Mouse (Mus musculus): ENCODE results near the gene Glrx5. TPM values are rescaled to one million over a fixed set of nuclear protein-coding genes. Genes with fewer than 3 reads are reported as not detected.
A peak's percentile ranks its signal among the peaks of the same experiment; 100 is the strongest.

The Glrx5 gene
- polyA plus RNA-seq, 1 experiment from 2014 or later, result 188 TPM

DNA sequence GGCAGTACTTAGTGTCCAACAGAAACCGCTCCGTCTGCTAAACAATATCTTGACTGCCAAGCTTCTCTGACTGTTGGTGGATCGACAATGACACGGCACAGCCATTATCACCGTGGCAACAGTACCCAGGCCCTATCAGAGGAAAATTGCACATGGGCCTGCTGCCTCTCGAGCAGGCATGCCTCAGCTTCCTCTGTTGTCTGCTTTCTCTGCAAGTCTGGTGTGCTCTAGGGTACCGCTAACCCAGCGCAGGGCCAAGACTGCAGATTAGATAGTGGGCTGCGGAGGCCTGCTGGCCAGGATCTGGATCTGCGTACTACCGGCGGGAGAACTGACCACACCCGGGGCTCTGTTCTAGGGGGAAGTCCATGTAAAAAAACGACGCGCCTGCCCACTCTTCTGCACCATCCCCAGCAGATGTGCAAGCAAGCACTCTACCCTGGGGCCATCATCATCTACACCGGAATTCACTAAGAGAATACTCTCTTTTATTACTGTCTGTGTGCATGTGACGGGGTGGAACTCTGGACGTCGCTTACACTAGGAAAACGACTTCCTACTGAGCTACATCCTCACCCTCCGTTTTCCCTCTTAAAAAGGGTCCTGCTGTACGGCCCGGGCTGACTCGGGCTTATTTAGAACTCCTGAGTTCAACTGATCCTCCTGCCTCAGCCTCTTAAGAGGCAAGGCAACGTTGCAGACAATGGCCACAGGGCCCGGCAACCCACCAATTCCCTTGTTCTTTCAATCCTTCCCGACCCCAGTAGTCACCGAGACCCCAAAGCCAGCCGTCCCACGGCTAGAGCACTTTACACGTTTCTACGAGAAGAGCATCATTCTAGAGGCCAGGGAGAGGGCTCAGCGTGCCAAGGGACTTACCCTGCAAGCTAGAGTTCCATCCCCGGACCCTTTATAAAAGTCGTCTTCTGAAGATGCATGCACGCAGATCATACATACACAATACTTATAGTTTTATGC, 1.1 kb upstream of the Glrx5 start:
- H3K27me3 ChIP-seq (ENCODE audit: control insufficient read depth, insufficient read depth, low read length), result no peaks in the 10 kb centered on the region
- peaks cover 8% of the 10 kb centered on the region; the same call in 1 of the 2 replicates for H3K36me3 ChIP-seq (ENCODE audit: control insufficient read depth, insufficient read depth, low read length)
- WGBS, result 7% methylated on average over 37 of the region's 37 CpGs
- DNase-seq (ENCODE audit: low spot score) (no peak), ATAC-seq (replicated peaks; ENCODE audit: low FRiP score) (no peak)
- H3K4me2 ChIP-seq (ENCODE audit: low read depth, low read length, severe bottlenecking), result peak overlapping the region; percentile 87
- peak overlapping the region; percentile 76 for H3K9ac ChIP-seq (ENCODE audit: low read length)
- peak overlapping the region; percentile 41; the same call in 1 of the 2 replicates for H3K27ac ChIP-seq (ENCODE audit: low read depth, low read length)
- H3K9me3 ChIP-seq (ENCODE audit: control insufficient read depth, low read length), result no peaks in the 10 kb centered on the region
- H3K4me1 ChIP-seq (replicated peaks; ENCODE audit: control insufficient read depth, insufficient read depth, low read length), result peaks cover 14% of the 10 kb centered on the region; the same call in 1 of the 2 replicates
- H3K4me3 ChIP-seq (ENCODE audit: low read depth, low read length), result peak overlapping the region; percentile 88

DNA sequence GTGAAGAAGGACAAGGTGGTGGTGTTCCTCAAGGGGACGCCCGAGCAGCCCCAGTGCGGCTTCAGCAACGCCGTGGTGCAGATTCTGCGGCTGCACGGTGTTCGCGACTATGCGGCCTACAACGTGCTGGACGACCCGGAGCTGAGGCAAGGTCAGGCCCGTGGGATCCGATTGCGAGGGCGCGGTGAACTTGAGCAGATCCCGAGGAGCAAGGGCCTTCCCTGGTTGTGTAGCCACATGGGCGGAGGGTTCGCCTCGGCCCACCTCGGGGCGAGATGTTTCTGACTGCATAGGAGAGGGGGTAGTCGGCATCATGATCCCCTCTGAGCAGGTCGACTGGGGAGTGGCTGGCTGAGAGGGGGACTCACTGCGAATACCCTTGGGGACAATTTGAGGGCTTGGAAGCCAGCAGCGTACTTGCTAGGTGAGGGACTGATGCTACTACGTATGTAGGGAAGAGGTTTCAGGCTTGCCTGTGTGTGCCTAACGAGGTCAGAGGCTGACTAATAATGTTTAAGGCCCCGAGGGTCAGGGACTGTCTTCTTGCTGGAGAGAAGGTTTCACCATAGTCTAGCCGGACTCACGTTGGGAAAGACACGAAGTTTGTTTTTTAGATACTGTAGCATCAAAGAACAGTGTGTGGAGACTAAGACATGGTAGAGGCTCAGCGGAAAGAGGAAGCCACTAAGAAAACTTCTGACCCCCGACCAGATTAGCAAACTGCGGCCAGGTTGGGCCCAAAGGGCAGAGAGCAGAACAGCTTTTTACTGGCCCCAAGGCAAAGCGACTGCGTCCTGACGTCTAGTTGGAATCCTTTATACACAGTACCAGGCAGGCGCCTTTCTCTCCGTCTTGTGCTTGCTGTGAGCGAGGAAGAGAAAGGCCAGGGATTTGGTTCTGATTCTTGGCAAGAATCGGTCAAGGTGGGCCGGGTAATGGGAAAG, 616 bp downstream of the Glrx5 start:
- Histone ChIP-seq H3K4me2 (ENCODE audit: low read depth, low read length, severe bottlenecking) (peak overlapping the region; percentile 82), H3K4me3 (ENCODE audit: low read depth, low read length) (peak overlapping the region; percentile 88), H3K9me3 (ENCODE audit: control insufficient read depth, low read length) (no peaks in the 10 kb centered on the region), H3K27me3 (ENCODE audit: control insufficient read depth, insufficient read depth, low read length) (no peaks in the 10 kb centered on the region), H3K4me1 (replicated peaks; ENCODE audit: control insufficient read depth, insufficient read depth, low read length) (peaks cover 14% of the 10 kb centered on the region; the same call in 1 of the 2 replicates), H3K9ac (ENCODE audit: low read length) (peak overlapping the region; percentile 88), H3K27ac (ENCODE audit: low read depth, low read length) (0 out of 2 replicates have a peak overlapping the region, but pooled peaks have one; percentile 37), H3K36me3 (ENCODE audit: control insufficient read depth, insufficient read depth, low read length) (peaks cover 8% of the 10 kb centered on the region; the same call in 1 of the 2 replicates)
- WGBS, result 2% methylated on average over 45 of the region's 45 CpGs
- DNase-seq (ENCODE audit: low spot score) (peak; percentile 77), ATAC-seq (replicated peaks; ENCODE audit: low FRiP score) (peak; percentile 55)

DNA sequence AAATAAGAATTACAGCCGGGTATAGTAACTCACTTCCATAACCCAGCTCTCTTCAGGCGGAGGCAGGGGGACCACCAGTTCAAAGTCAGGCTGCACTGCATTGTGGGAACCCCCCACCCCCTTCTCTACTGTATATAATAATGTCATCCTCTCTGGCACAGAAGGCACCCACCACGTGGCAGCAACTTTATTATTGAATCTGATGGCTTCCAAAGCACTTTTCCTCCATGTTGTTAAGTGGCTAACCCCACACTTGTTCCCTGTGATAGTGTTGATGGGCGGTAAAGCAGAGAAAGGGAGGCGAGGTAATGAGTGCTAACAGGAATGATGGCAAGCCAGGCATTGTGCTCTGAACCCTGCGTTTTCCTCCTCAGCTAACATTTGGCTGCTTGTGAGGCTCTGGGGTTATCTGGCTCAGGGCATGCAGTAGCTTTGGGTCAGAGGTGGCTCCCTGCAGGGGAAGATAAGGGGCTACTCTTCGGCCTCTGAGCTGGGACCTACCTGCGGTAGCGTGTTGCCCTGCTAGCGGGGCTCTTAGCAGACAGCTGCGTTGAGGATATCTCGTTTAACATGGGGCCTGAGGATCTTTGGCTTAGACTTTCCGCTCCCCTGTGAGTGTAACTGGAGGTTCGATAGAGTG, 1.8 kb downstream of the Glrx5 start:
- Histone ChIP-seq H3K36me3 (ENCODE audit: control insufficient read depth, insufficient read depth, low read length) (peaks cover 8% of the 10 kb centered on the region; the same call in 1 of the 2 replicates), H3K4me1 (replicated peaks; ENCODE audit: control insufficient read depth, insufficient read depth, low read length) (peaks cover 14% of the 10 kb centered on the region; the same call in 1 of the 2 replicates), H3K27ac (ENCODE audit: low read depth, low read length) (no peak overlapping the region), H3K27me3 (ENCODE audit: control insufficient read depth, insufficient read depth, low read length) (no peaks in the 10 kb centered on the region), H3K4me3 (ENCODE audit: low read depth, low read length) (peak overlapping the region; percentile 88), H3K9me3 (ENCODE audit: control insufficient read depth, low read length) (no peaks in the 10 kb centered on the region), H3K4me2 (ENCODE audit: low read depth, low read length, severe bottlenecking) (peak overlapping the region; percentile 82; the same call in 1 of the 2 replicates), H3K9ac (ENCODE audit: low read length) (no peak overlapping the region)
- 79% methylated on average over 14 of the region's 14 CpGs for WGBS
- ATAC-seq (replicated peaks; ENCODE audit: low FRiP score) (no peak), DNase-seq (ENCODE audit: low spot score) (no peak)

DNA sequence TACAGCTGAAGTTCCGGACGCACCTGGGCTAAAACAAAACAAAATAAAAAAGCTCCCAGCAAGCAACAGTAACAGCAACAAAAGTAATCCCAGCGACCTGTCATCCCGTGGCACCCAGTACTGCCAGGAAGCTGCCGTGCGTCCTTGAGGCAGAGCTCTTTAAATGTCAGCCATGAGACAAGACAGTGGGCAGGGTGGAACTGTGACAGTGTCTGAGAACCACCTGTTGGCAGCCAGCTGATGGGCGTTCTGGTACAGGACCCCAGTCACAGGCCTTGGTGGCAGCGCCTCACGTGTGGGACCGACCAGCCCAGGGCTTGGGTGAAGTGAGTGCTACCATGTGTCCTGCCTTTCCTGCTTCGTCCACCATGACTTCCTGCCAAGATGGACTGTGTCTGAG, 5.7 kb downstream of the Glrx5 start:
- H3K36me3 ChIP-seq (ENCODE audit: control insufficient read depth, insufficient read depth, low read length), result no peaks in the 10 kb centered on the region; the same call in 1 of the 2 replicates
- H3K9ac ChIP-seq (ENCODE audit: low read length), result no peak overlapping the region
- no peaks in the 10 kb centered on the region for H3K9me3 ChIP-seq (ENCODE audit: control insufficient read depth, low read length)
- no peak for DNase-seq (ENCODE audit: low spot score)
- no peaks in the 10 kb centered on the region for H3K27me3 ChIP-seq (ENCODE audit: control insufficient read depth, insufficient read depth, low read length)
- no peak overlapping the region for H3K27ac ChIP-seq (ENCODE audit: low read depth, low read length)
- peaks cover 11% of the 10 kb centered on the region; the same call in 1 of the 2 replicates for H3K4me1 ChIP-seq (replicated peaks; ENCODE audit: control insufficient read depth, insufficient read depth, low read length)
- no peak for ATAC-seq (replicated peaks; ENCODE audit: low FRiP score)
- 90% methylated on average over 11 of the region's 11 CpGs for WGBS
- H3K4me2 ChIP-seq (ENCODE audit: low read depth, low read length, severe bottlenecking), result no peak overlapping the region
- no peak overlapping the region for H3K4me3 ChIP-seq (ENCODE audit: low read depth, low read length)

DNA sequence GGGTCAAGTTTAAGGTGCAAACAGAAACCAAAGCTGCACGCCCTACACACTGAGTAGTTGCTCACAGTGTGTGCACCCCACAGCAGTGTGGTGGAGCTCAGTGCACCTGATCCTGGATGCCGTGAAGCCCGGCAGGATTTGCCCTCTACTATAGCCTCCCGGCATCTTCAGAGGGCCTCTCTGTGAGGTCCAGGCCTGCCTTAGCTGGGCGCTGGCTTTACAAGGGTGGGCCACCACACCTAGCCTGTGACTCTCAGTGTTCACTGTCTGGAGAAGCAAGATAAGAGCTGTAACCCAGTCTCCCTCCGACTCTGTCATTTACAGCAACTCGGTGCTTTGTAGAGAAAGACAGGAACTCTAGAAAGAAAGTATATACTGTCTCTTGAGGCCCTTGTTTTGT, 6.4 kb downstream of the Glrx5 start:
- no peak overlapping the region for H3K9ac ChIP-seq (ENCODE audit: low read length)
- H3K27me3 ChIP-seq (ENCODE audit: control insufficient read depth, insufficient read depth, low read length), result no peaks in the 10 kb centered on the region
- DNase-seq (ENCODE audit: low spot score) (no peak), ATAC-seq (replicated peaks; ENCODE audit: low FRiP score) (no peak)
- H3K4me1 ChIP-seq (replicated peaks; ENCODE audit: control insufficient read depth, insufficient read depth, low read length), result peaks cover 6% of the 10 kb centered on the region; the same call in 1 of the 2 replicates
- H3K4me3 ChIP-seq (ENCODE audit: low read depth, low read length), result no peak overlapping the region
- H3K4me2 ChIP-seq (ENCODE audit: low read depth, low read length, severe bottlenecking), result no peak overlapping the region
- H3K27ac ChIP-seq (ENCODE audit: low read depth, low read length), result no peak overlapping the region
- H3K9me3 ChIP-seq (ENCODE audit: control insufficient read depth, low read length), result no peaks in the 10 kb centered on the region
- no peaks in the 10 kb centered on the region; the same call in 1 of the 2 replicates for H3K36me3 ChIP-seq (ENCODE audit: control insufficient read depth, insufficient read depth, low read length)
- WGBS, result 84% methylated on average over 7 of the region's 7 CpGs

DNA sequence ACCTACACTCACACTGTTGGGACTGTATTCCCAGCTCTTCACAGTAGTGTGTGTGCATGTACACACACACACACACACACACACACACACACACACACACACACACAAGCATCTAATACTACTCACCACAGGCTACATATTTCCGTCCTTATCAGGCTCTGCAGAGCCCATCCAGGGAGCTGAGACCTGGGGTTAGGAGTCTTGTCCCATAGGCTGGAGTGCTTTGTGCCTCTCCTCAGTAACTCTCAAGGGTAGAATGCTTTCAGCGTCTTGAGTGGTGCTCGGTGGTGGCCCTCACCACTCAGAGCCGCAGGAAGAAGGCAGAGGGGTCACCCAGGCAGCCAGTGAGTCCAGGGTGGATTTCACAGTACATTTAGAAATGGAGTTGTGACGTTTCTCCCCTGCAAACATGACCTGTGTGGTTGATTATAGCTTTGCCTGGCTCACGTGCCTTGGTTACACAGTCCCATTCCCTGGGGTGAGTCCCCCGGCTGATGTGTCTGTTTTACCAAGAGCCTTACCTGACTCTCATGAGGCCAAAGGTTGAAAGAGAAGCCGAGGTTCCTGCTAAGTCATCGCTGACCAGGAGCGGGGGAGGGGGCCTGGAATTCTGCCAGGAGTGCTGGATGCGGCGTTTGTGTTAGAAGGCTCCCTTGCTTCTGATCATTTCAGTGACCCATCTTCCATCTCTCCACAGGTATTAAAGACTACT, 7.2 kb downstream of the Glrx5 start:
- Histone ChIP-seq H3K9me3 (ENCODE audit: control insufficient read depth, low read length) (no peaks in the 10 kb centered on the region), H3K36me3 (ENCODE audit: control insufficient read depth, insufficient read depth, low read length) (no peaks in the 10 kb centered on the region; the same call in 1 of the 2 replicates), H3K27me3 (ENCODE audit: control insufficient read depth, insufficient read depth, low read length) (no peaks in the 10 kb centered on the region), H3K4me2 (ENCODE audit: low read depth, low read length, severe bottlenecking) (no peak overlapping the region), H3K27ac (ENCODE audit: low read depth, low read length) (no peak overlapping the region), H3K9ac (ENCODE audit: low read length) (no peak overlapping the region), H3K4me3 (ENCODE audit: low read depth, low read length) (no peak overlapping the region), H3K4me1 (replicated peaks; ENCODE audit: control insufficient read depth, insufficient read depth, low read length) (0 out of 2 replicates have a peak, but pooled peaks cover 3% of the 10 kb centered on the region)
- 73% methylated on average over 12 of the region's 12 CpGs for WGBS
- ATAC-seq (replicated peaks; ENCODE audit: low FRiP score) (no peak), DNase-seq (ENCODE audit: low spot score) (no peak)

DNA sequence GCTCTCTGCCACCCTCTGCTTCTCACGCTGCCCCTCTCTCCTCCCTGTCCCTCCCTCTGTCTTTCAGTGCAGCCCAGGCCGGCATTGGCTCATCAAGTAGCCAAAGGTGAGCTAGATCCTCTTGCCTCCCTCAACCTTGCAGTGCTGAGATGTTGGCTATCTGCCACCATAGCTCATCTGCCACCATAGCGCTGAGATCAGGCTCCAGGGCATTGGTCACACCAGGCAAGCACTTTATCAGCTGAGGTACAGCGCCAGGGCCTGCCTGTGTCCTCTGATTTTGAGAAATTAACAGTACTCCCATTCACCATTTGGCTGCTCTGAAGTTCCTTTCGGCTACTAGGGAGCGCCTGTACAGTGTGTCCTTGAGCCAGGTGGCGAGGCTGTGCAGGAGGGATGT, 8.5 kb downstream of the Glrx5 start:
- H3K4me3 ChIP-seq (ENCODE audit: low read depth, low read length), result no peak overlapping the region
- 91% methylated on average over 7 of the region's 7 CpGs for WGBS
- no peaks in the 10 kb centered on the region for H3K9me3 ChIP-seq (ENCODE audit: control insufficient read depth, low read length)
- no peak overlapping the region for H3K27ac ChIP-seq (ENCODE audit: low read depth, low read length)
- 0 out of 2 replicates have a peak, but pooled peaks cover 3% of the 10 kb centered on the region for H3K4me1 ChIP-seq (replicated peaks; ENCODE audit: control insufficient read depth, insufficient read depth, low read length)
- no peak overlapping the region for H3K4me2 ChIP-seq (ENCODE audit: low read depth, low read length, severe bottlenecking)
- DNase-seq (ENCODE audit: low spot score), result no peak
- no peaks in the 10 kb centered on the region for H3K27me3 ChIP-seq (ENCODE audit: control insufficient read depth, insufficient read depth, low read length)
- no peak for ATAC-seq (replicated peaks; ENCODE audit: low FRiP score)
- H3K36me3 ChIP-seq (ENCODE audit: control insufficient read depth, insufficient read depth, low read length), result no peaks in the 10 kb centered on the region; the same call in 1 of the 2 replicates
- no peak overlapping the region for H3K9ac ChIP-seq (ENCODE audit: low read length)

Data from forebrain, embryonic 11.5 days (tissue).